ENCODE assay signal across 18 mouse cellular contexts in genomic region chr7:45553990-45554389, GRCm38 (mm10). TPM values are rescaled to one million over a fixed set of nuclear protein-coding genes. Genes with fewer than 3 reads are reported as not detected.
"Had no signal": no experiment of that assay in that cellular context is flagged by ENCODE, and none has a peak within 500 bp of the region (broad histone marks: within the 10 kb centered on the region; RNA-seq: fewer than 3 reads in every experiment).

No protein-coding gene starts in this region.

- H3K9me3 ChIP-seq: limb, embryonic 12.5 days; lung, embryonic 15.5 days; megakaryocyte, embryonic 14.5 days; midbrain, embryonic 15.5 days; neural tube, embryonic 12.5 days had no signal

- H3K27ac ChIP-seq: layer of hippocampus, adult 2 months; limb, embryonic 12.5 days; liver, embryonic 14.5 days; lung, embryonic 15.5 days; macrophage; midbrain, embryonic 15.5 days; neural tube, embryonic 12.5 days; stomach, postnatal 0 days had no signal

- H3K4me2 ChIP-seq: limb, embryonic 12.5 days; lung, embryonic 15.5 days; midbrain, embryonic 11.5 days; midbrain, embryonic 15.5 days; neural tube, embryonic 12.5 days had no signal

- H3K4me3 ChIP-seq: layer of hippocampus, adult 2 months; limb, embryonic 12.5 days; lung, embryonic 15.5 days; megakaryocyte, embryonic 14.5 days; midbrain, embryonic 15.5 days; neural tube, embryonic 12.5 days had no signal

- H3K9ac ChIP-seq: limb, embryonic 12.5 days; liver, embryonic 14.5 days; lung, embryonic 15.5 days; midbrain, embryonic 15.5 days; neural tube, embryonic 12.5 days had no signal

- H3K27me3 ChIP-seq: limb, embryonic 12.5 days; lung, embryonic 15.5 days; midbrain, embryonic 15.5 days; neural tube, embryonic 12.5 days had no signal

- H3K36me3 ChIP-seq: limb, embryonic 12.5 days; lung, embryonic 15.5 days; midbrain, embryonic 15.5 days; neural tube, embryonic 12.5 days had no signal

- ATAC-seq: intestine, postnatal 0 days; midbrain, embryonic 15.5 days had no signal

- H3K4me1 ChIP-seq: limb, embryonic 12.5 days; midbrain, embryonic 15.5 days; neural tube, embryonic 12.5 days had no signal

- DNase-seq: kidney, adult 8-10 months; kidney, postnatal 25 days; lung, postnatal 14 days; thymus, postnatal 4 days had no signal

RNA-seq across cellular contexts. Expression of gene Hsd17b14, which starts 0.7 kb away (rescaled TPM):
- total RNA-seq: layer of hippocampus, adult 2 months; layer of hippocampus, postnatal 10 days; monocyte, adult 5-6 weeks; neutrophil, adult 5-6 weeks had no signal
- polyA plus RNA-seq: midbrain, embryonic 15.5 days had no signal
